Comparison of ENCODE assay signal across 16 mouse cellular contexts in genomic region chr6:114074256-114074655, GRCm38 (mm10). TPM values are rescaled to one million over a fixed set of nuclear protein-coding genes. Genes with fewer than 3 reads are reported as not detected.
A peak's percentile ranks its signal among the peaks of the same experiment; 100 is the strongest.
DNase-seq lines count a peak whose midpoint lies in the region.
"Had no signal": no experiment of that assay in that cellular context is flagged by ENCODE, and none has a peak within 500 bp of the region (broad histone marks: within the 10 kb centered on the region; RNA-seq: fewer than 3 reads in every experiment).

No protein-coding gene starts in this region.

- intact Hi-C loops in left cerebral cortex, postnatal 14 days (cut with DNase I): loop anchor here (10.0 kb wide), 1 partner anchor 239 kb away; no protein-coding TSS in a partner anchor

- DNase-seq in adrenal gland, adult 2 months: peak; percentile 61
- DNase-seq in adrenal gland, postnatal 10 days: no peak
- DNase-seq in adrenal gland, postnatal 14 days: peak; percentile 41
- DNase-seq in adrenal gland, postnatal 36 days: peak; percentile 11 to 23
- DNase-seq in left cerebral cortex, postnatal 14 days (ENCODE audit: low spot score in 2 of 2): no peak
- DNase-seq: cerebellum, adult 11 months; cerebellum, adult 18-20 months; cerebellum, adult 8-10 months; cerebellum, adult 9-11 months; cerebellum, postnatal 14 days; cerebellum, postnatal 36 days; embryo, embryonic 11 days had no signal

RNA-seq across cellular contexts. Expression of gene Atp2b2, which starts 31.8 kb away (rescaled TPM):
- 1 to 10 TPM; 3.9 to 8.5 TPM for total RNA-seq in adrenal gland, adult 2 months (2021)
- polyA plus RNA-seq in adrenal gland, adult 2 months (2012; rRNA removed): 1.5 and 2.1 TPM in 2 replicates
- 1 to 10 TPM; 3.9 to 5.8 TPM for total RNA-seq in adrenal gland, postnatal 10 days (2021)
- 4.7 and 5.5 TPM in 2 replicates for total RNA-seq in adrenal gland, postnatal 14 days (2021)
- total RNA-seq in adrenal gland, postnatal 36 days (2021): 1 to 10 TPM; 3.9 to 6.1 TPM
- total RNA-seq in left cerebral cortex, postnatal 14 days (2021): 100 to 1,000 TPM; 603 to 682 TPM
- total RNA-seq: common myeloid progenitor, adult 5-6 weeks had no signal
- polyA plus RNA-seq: C2C12; erythroblast, embryonic 14.5 days had no signal

RNA-seq across cellular contexts. Expression of gene Slc6a11, which starts 56.8 kb away (rescaled TPM):
- total RNA-seq in adrenal gland, adult 2 months (2021): under 1 TPM in 1 of 2 experiments, not detected in 1; 0.06 TPM
- polyA plus RNA-seq in adrenal gland, adult 2 months (2012; rRNA removed): 0.02 and 0.13 TPM in 2 replicates
- under 1 TPM; 0.30 TPM for total RNA-seq in adrenal gland, postnatal 10 days (2021)
- total RNA-seq in adrenal gland, postnatal 14 days (2021): 0.07 and 0.15 TPM in 2 replicates
- under 1 TPM in 1 of 2 experiments, not detected in 1; 0.13 TPM for total RNA-seq in adrenal gland, postnatal 36 days (2021)
- total RNA-seq in left cerebral cortex, postnatal 14 days (2021): 100 to 1,000 TPM; 104 to 112 TPM
- total RNA-seq: common myeloid progenitor, adult 5-6 weeks; MEL had no signal
- polyA plus RNA-seq: C2C12; erythroblast, embryonic 14.5 days had no signal

Comparison
In these comparisons a context has a peak if more than half of its experiments do, and no peak if none do; other contexts are left out.
1. DNase-seq: peak in adrenal gland, adult 2 months (single experiment), adrenal gland, postnatal 14 days (single experiment) and adrenal gland, postnatal 36 days (2 of 2); none in adrenal gland, postnatal 10 days (single experiment) and left cerebral cortex, postnatal 14 days (0 of 2).
2. RNA of gene Atp2b2, which starts 31.8 kb away (total RNA-seq): 603 to 682 TPM in left cerebral cortex, postnatal 14 days; 3.9 to 8.5 TPM in adrenal gland, adult 2 months, 3.9 to 6.1 TPM in adrenal gland, postnatal 36 days, 3.9 to 5.8 TPM in adrenal gland, postnatal 10 days and 4.7 to 5.5 TPM in adrenal gland, postnatal 14 days; every median in the first group is over 10 times any median in the second.
3. RNA of gene Slc6a11, which starts 56.8 kb away (total RNA-seq): 104 to 112 TPM in left cerebral cortex, postnatal 14 days; 0.30 TPM in adrenal gland, postnatal 10 days, 0.13 TPM in adrenal gland, postnatal 36 days, 0.07 to 0.15 TPM in adrenal gland, postnatal 14 days and 0.06 TPM in adrenal gland, adult 2 months; every median in the first group is over 10 times any median in the second.